Mouse (Mus musculus): ENCODE data around the gene Noxo1.
"Not testable (repeated sequence)": the region's sequence is repeated elsewhere in the genome, so short reads cannot be mapped to it uniquely, and the experiment has no call there.

Noxo1 gene

GRCm38 (mm10) chr17:24721383-24721955, 25.4 kb downstream of the Noxo1 start:
- DNase-seq = not testable (repeated sequence)

- no peak for DNase-seq
Measured at GRCm38 (mm10) chr17:24722220-24722924, 26.3 kb downstream of the Noxo1 start.

GRCm38 (mm10) chr17:24723122-24723880, 27.3 kb downstream of the Noxo1 start:
- DNase-seq = no peak

- DNase-seq = no peak
Measured at GRCm38 (mm10) chr17:24723881-24724180, 27.8 kb downstream of the Noxo1 start.

- DNase-seq = peak; percentile 96
Measured at GRCm38 (mm10) chr17:24724184-24724583, 28.1 kb downstream of the Noxo1 start, which contains the start of gene Ndufb10. Ndufb10 (minus strand) TSS chr17:24724478.

GRCm38 (mm10) chr17:24725637-24726390, 29.8 kb downstream of the Noxo1 start:
- DNase-seq = no peak

- DNase-seq = no peak
Measured at GRCm38 (mm10) chr17:24727618-24728017, 31.6 kb downstream of the Noxo1 start, which contains the start of gene Rpl3l. Rpl3l (plus strand) TSS chr17:24727820.

- DNase-seq = no peak
Measured at GRCm38 (mm10) chr17:24728184-24728583, 32.1 kb downstream of the Noxo1 start.

GRCm38 (mm10) chr17:24729067-24729466, 33.0 kb downstream of the Noxo1 start:
- DNase-seq = no peak

- no peak for DNase-seq
Measured at GRCm38 (mm10) chr17:24730787-24731186, 34.8 kb downstream of the Noxo1 start.

- no peak for DNase-seq
Measured at GRCm38 (mm10) chr17:24732233-24732935, 36.4 kb downstream of the Noxo1 start.

- no peak for DNase-seq
Measured at GRCm38 (mm10) chr17:24733434-24734050, 37.5 kb downstream of the Noxo1 start.

GRCm38 (mm10) chr17:24734513-24734912, 38.5 kb downstream of the Noxo1 start:
- DNase-seq = no peak

GRCm38 (mm10) chr17:24735446-24735845, 39.4 kb downstream of the Noxo1 start:
- no peak for DNase-seq

- peak; percentile 95 for DNase-seq
Measured at GRCm38 (mm10) chr17:24736330-24737051, 40.5 kb downstream of the Noxo1 start, which contains the start of gene Msrb1. Msrb1 (plus strand) TSS chr17:24736642.

GRCm38 (mm10) chr17:24737135-24737810, 41.2 kb downstream of the Noxo1 start:
- no peak for DNase-seq

- DNase-seq = no peak
Measured at GRCm38 (mm10) chr17:24738238-24738637, 42.2 kb downstream of the Noxo1 start.

- no peak for DNase-seq
Measured at GRCm38 (mm10) chr17:24739926-24740325, 43.9 kb downstream of the Noxo1 start.

GRCm38 (mm10) chr17:24742307-24742706, 46.3 kb downstream of the Noxo1 start:
- DNase-seq = no peak

GRCm38 (mm10) chr17:24743896-24744295, 47.9 kb downstream of the Noxo1 start:
- no peak for DNase-seq

- DNase-seq = no peak
Measured at GRCm38 (mm10) chr17:24744381-24744780, 48.3 kb downstream of the Noxo1 start.
